Mouse (Mus musculus) liver, adult 2 months (tissue): Measurements from ENCODE around the gene Gm49318. TPM values are rescaled to one million over a fixed set of nuclear protein-coding genes. Genes with fewer than 3 reads are reported as not detected.

Experiments
- DNase-seq: peaks from one replicate; pipeline ENCODE4 v3.0.0-alpha.2; 2011; ENCODE audit warnings: low read depth, low spot score; ENCODE audit errors: extremely low read depth
- H3K27ac ChIP-seq: fragments of 200-500 bp; replicated peaks from 2 replicates; pipeline ENCODE4 v1.5.1; 2012; ENCODE audit warnings: low read depth, mild to moderate bottlenecking, control low read depth, inconsistent platforms, low read length; ENCODE audit not compliant: insufficient read depth
- H3K27me3 ChIP-seq: fragments of 200-500 bp; 2 replicates; pipeline ENCODE4 v1.6.1; 2012; ENCODE audit warnings: mild to moderate bottlenecking, moderate library complexity, low read length, inconsistent platforms; ENCODE audit not compliant: control insufficient read depth, insufficient read depth
- H3K36me3 ChIP-seq: fragments of 200-500 bp; 2 replicates; pipeline ENCODE4 v1.6.1; 2012; ENCODE audit warnings: low read length, inconsistent platforms; ENCODE audit not compliant: control insufficient read depth, insufficient read depth
- H3K4me1 ChIP-seq: fragments of 200-500 bp; 2 replicates; pipeline ENCODE4 v1.6.1; 2011; ENCODE audit warnings: low read length; ENCODE audit not compliant: control insufficient read depth, insufficient read depth
- H3K4me3 ChIP-seq: fragments of 200-500 bp; 2 replicates; pipeline ENCODE4 v1.5.1; 2011; ENCODE audit warnings: low read depth, mild to moderate bottlenecking, control low read depth, low read length, moderate library complexity; ENCODE audit not compliant: insufficient read depth
- H3K79me2 ChIP-seq: fragments of 200-500 bp; 2 replicates; pipeline ENCODE4 v1.6.1; 2012; ENCODE audit warnings: inconsistent platforms, mild to moderate bottlenecking, low read length, moderate library complexity; ENCODE audit not compliant: control insufficient read depth, insufficient read depth
- H3K9ac ChIP-seq: fragments of 200-500 bp; 2 replicates; pipeline ENCODE4 v1.6.1; 2012; ENCODE audit warnings: low read depth, mild to moderate bottlenecking, control low read depth, inconsistent platforms, low read length
- CTCF ChIP-seq: fragments of 200-500 bp; IDR thresholded peaks from 2 replicates; pipeline ENCODE4 v1.5.1; 2011; ENCODE audit warnings: low read depth, low read length, control low read depth
- POLR2A ChIP-seq: fragments of 200-500 bp; IDR thresholded peaks from 2 replicates; pipeline ENCODE4 v1.6.1; 2011; ENCODE audit warnings: low read length, control low read depth; ENCODE audit not compliant: insufficient read depth; ENCODE audit errors: extremely low read depth
- WGBS: fragments of 180-500 bp; shearing (Covaris S2); methylation state at CpG from one replicate; pipeline ENCODE4 v1.1.7; 2018; 5-methylcytosine and 5-hydroxymethylcytosine counted together
- polyA plus RNA-seq: library from polyadenylated mRNA; depleted of rRNA; stranded (reverse); fragments of >200 nt; gene quantifications from 2 replicates; pipeline ENCODE4 v1.2.3, GENCODE M21; 2012; rRNA removed
- total RNA-seq: library from RNA; depleted of rRNA; stranded (reverse); fragments of >200 nt; gene quantifications from 2 replicates; pipeline ENCODE4 v1.2.3, GENCODE M21; 2014; rRNA removed

Gm49318 gene
- total and polyA plus RNA-seq, 2 experiments: not detected

GRCm38 (mm10) chr9:21989230-21990110 is 81.6 kb downstream of the Gm49318 start, which contains the start of gene Rgl3:
TSS of gene Rgl3 (minus strand) at chr9:21989446.
- Histone ChIP-seq H3K79me2 (peaks cover 5% of the 10 kb centered on the region; the same call in 1 of the 2 replicates), H3K4me3 (peak within 1 kb of the TSS; percentile 77), H3K27ac (peak within 1 kb of the TSS; percentile 96), H3K27me3 (no peaks in the 10 kb centered on the region), H3K9ac (peak within 1 kb of the TSS; percentile 87), H3K4me1 (peaks cover 24% of the 10 kb centered on the region), H3K36me3 (0 out of 2 replicates have a peak, but pooled peaks cover 2% of the 10 kb centered on the region)
- TF ChIP-seq POLR2A: peak; percentile 80
- no peak for TF ChIP-seq CTCF
- peak; percentile 67 for DNase-seq
- under 1% methylated on average over 42 of the region's 42 CpGs for WGBS

DNA sequence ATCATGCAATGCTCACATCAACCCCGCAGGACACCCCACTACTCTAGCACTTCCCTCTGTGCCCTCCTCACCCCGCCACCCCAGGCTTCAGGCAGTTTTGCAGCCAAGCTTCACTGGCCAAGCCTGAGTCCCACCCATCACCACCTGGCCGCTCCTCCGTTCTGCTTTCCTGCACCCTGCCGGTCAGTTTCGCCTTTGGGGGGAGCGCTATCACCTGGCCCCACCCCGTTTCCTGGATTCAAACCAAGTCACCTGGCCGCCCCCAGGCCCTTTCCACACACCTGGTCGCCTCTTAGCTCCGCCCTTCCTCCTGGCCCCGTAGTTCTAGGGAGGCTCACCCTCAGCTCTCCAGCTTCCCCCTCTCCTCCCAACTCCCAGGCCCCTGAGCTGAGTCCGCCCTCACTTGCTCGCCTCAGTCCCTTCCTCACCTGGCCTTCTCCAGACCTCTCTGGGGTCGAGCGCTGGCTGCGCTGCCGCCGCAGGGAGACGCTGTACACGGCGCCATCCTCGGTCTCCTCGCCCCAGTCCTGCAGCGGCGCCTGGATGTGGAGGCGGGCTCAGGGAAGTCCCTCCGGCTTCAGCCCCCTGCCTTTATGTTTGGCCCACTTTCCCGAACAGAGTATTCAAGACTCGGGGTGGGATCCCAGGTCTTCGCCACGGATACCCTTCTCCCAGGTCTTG is 82.5 kb downstream of the Gm49318 start:
- no peak for DNase-seq
- H3K79me2 ChIP-seq: peaks cover 5% of the 10 kb centered on the region; the same call in 1 of the 2 replicates

GRCm38 (mm10) chr9:21987592-21988342 is 83.3 kb downstream of the Gm49318 start:
- TF ChIP-seq POLR2A (no peak), CTCF (no peak)
- no peaks in the 10 kb centered on the region for H3K27me3 ChIP-seq
- H3K4me3 ChIP-seq: no peak overlapping the region
- DNase-seq: no peak
- peaks cover 22% of the 10 kb centered on the region for H3K4me1 ChIP-seq
- no peak overlapping the region for H3K27ac ChIP-seq
- peaks cover 5% of the 10 kb centered on the region; the same call in 1 of the 2 replicates for H3K79me2 ChIP-seq
- peaks cover 2% of the 10 kb centered on the region; the same call in 1 of the 2 replicates for H3K36me3 ChIP-seq
- WGBS: 48% methylated on average over 36 of the region's 36 CpGs
- no peak overlapping the region for H3K9ac ChIP-seq

More for the DNA sequence above, 82.5 kb downstream of the Gm49318 start:
- Histone ChIP-seq H3K27me3 (no peaks in the 10 kb centered on the region), H3K36me3 (peaks cover 2% of the 10 kb centered on the region; the same call in 1 of the 2 replicates), H3K27ac (peak overlapping the region; percentile 84), H3K9ac (peak overlapping the region; percentile 87), H3K4me3 (peak overlapping the region; percentile 77), H3K4me1 (peaks cover 24% of the 10 kb centered on the region)
- WGBS: 2% methylated on average over 32 of the region's 32 CpGs
- TF ChIP-seq CTCF (peak; percentile 34; the same call in 1 of the 2 replicates), POLR2A (no peak)

Other genes with a start within 250 kb of the Gm49318 start
- gene Angptl8, start 235.7 kb downstream of the Gm49318 start, total RNA-seq: 13.6 and 22.2 TPM in 2 replicates
- 201 and 258 TPM in 2 replicates for gene Angptl8, start 235.7 kb downstream of the Gm49318 start, polyA plus RNA-seq
- 8.5 and 12.6 TPM in 2 replicates for gene Dock6, start 218.6 kb downstream of the Gm49318 start, total RNA-seq
- gene Dock6, start 218.6 kb downstream of the Gm49318 start, polyA plus RNA-seq: 23.2 and 33.9 TPM in 2 replicates
- 5.5 and 5.6 TPM in 2 replicates for gene Rab3d, start 153.1 kb downstream of the Gm49318 start, total RNA-seq
- gene Rab3d, start 153.1 kb downstream of the Gm49318 start, polyA plus RNA-seq: 8.0 and 16.6 TPM in 2 replicates
- 7.6 and 7.9 TPM in 2 replicates for gene Ccdc159, start 143.8 kb downstream of the Gm49318 start, total RNA-seq
- 6.7 and 11.6 TPM in 2 replicates for gene Ccdc159, start 143.8 kb downstream of the Gm49318 start, polyA plus RNA-seq
- gene Tmem205, start 143.7 kb downstream of the Gm49318 start, total RNA-seq: 841 and 970 TPM in 2 replicates
- gene Tmem205, start 143.7 kb downstream of the Gm49318 start, polyA plus RNA-seq: 1,676 and 1,979 TPM in 2 replicates
- gene Plppr2, start 134.2 kb downstream of the Gm49318 start, total RNA-seq: 0.67 and 0.74 TPM in 2 replicates
- 9.4 and 14.6 TPM in 2 replicates for gene Plppr2, start 134.2 kb downstream of the Gm49318 start, polyA plus RNA-seq
- 4.1 and 5.3 TPM in 2 replicates for gene Swsap1, start 115.5 kb downstream of the Gm49318 start, total RNA-seq
- gene Swsap1, start 115.5 kb downstream of the Gm49318 start, polyA plus RNA-seq: 4.7 and 5.2 TPM in 2 replicates
- gene Epor, start 107.8 kb downstream of the Gm49318 start, total RNA-seq: 0.74 and 1.8 TPM in 2 replicates
- 4.8 and 5.0 TPM in 2 replicates for gene Epor, start 107.8 kb downstream of the Gm49318 start, polyA plus RNA-seq
- 5.0 and 5.9 TPM in 2 replicates for gene Rgl3, start 81.8 kb downstream of the Gm49318 start, total RNA-seq
- 41.8 and 44.2 TPM in 2 replicates for gene Rgl3, start 81.8 kb downstream of the Gm49318 start, polyA plus RNA-seq
- 0.34 and 0.46 TPM in 2 replicates for gene Ccdc151, start 68.6 kb downstream of the Gm49318 start, total RNA-seq
- 0.59 and 0.76 TPM in 2 replicates for gene Ccdc151, start 68.6 kb downstream of the Gm49318 start, polyA plus RNA-seq
- 60.0 and 63.6 TPM in 2 replicates for gene Prkcsh, start 68.5 kb downstream of the Gm49318 start, total RNA-seq
- gene Prkcsh, start 68.5 kb downstream of the Gm49318 start, polyA plus RNA-seq: 95.5 and 99.3 TPM in 2 replicates
- not detected in 2 replicates for gene Elavl3, start 19.2 kb downstream of the Gm49318 start, total RNA-seq
- not detected in 2 replicates for gene Elavl3, start 19.2 kb downstream of the Gm49318 start, polyA plus RNA-seq
- 2.9 and 3.6 TPM in 2 replicates for gene Zfp653, start 117 bp upstream of the Gm49318 start, total RNA-seq
- gene Zfp653, start 117 bp upstream of the Gm49318 start, polyA plus RNA-seq: 6.9 and 13.0 TPM in 2 replicates
- gene Ecsit, start 14.2 kb upstream of the Gm49318 start, total RNA-seq: 34.1 and 39.1 TPM in 2 replicates
- 63.9 and 69.2 TPM in 2 replicates for gene Ecsit, start 14.2 kb upstream of the Gm49318 start, polyA plus RNA-seq
- 0.28 and 1.0 TPM in 2 replicates for gene Cnn1, start 28.0 kb upstream of the Gm49318 start, total RNA-seq
- gene Cnn1, start 28.0 kb upstream of the Gm49318 start, polyA plus RNA-seq: 0.22 and 0.36 TPM in 2 replicates
- gene Elof1, start 45.9 kb upstream of the Gm49318 start, total RNA-seq: 46.2 and 56.8 TPM in 2 replicates
- gene Elof1, start 45.9 kb upstream of the Gm49318 start, polyA plus RNA-seq: 106 and 108 TPM in 2 replicates
- 93.6 and 123 TPM in 2 replicates for gene Acp5, start 64.5 kb upstream of the Gm49318 start, total RNA-seq
- 200 and 211 TPM in 2 replicates for gene Acp5, start 64.5 kb upstream of the Gm49318 start, polyA plus RNA-seq
- gene Pigyl, start 85.6 kb upstream of the Gm49318 start, total RNA-seq: 21.6 and 23.0 TPM in 2 replicates
- gene Pigyl, start 85.6 kb upstream of the Gm49318 start, polyA plus RNA-seq: 45.8 and 53.0 TPM in 2 replicates
- gene Zfp872, start 116.8 kb upstream of the Gm49318 start, total RNA-seq: 0.09 and 0.20 TPM in 2 replicates
- gene Zfp872, start 116.8 kb upstream of the Gm49318 start, polyA plus RNA-seq: 0.07 TPM in 1 of 2 replicates, not detected in the other
- gene Zfp809, start 154.5 kb upstream of the Gm49318 start, total RNA-seq: 15.8 and 18.6 TPM in 2 replicates
- gene Zfp809, start 154.5 kb upstream of the Gm49318 start, polyA plus RNA-seq: 12.8 and 15.5 TPM in 2 replicates
- 0.09 and 0.13 TPM in 2 replicates for gene Zfp599, start 188.6 kb upstream of the Gm49318 start, total RNA-seq
- gene Zfp599, start 188.6 kb upstream of the Gm49318 start, polyA plus RNA-seq: not detected in 2 replicates
- 4.6 and 4.7 TPM in 2 replicates for gene Zfp810, start 236.4 kb upstream of the Gm49318 start, total RNA-seq
- 1.7 and 2.0 TPM in 2 replicates for gene Zfp810, start 236.4 kb upstream of the Gm49318 start, polyA plus RNA-seq